ENCODE assay signal across 8 mouse cellular contexts in genomic region chr4:139129806-139130700, GRCm38 (mm10). TPM values are rescaled to one million over a fixed set of nuclear protein-coding genes. Genes with fewer than 3 reads are reported as not detected.
A peak's percentile ranks its signal among the peaks of the same experiment; 100 is the strongest.
DNase-seq lines count a peak whose midpoint lies in the region; ATAC-seq and TF ChIP-seq lines count a peak whose summit lies in the region.

No protein-coding gene starts in this region.

- no peak for TF ChIP-seq EP300 in CH12.LX (IDR thresholded peaks at IDR 0.05; ENCODE audit: low read length)

- peak overlapping the region; percentile 80 for H3K9ac ChIP-seq in CH12.LX (ENCODE audit: insufficient read depth, low read depth)
- peak overlapping the region; percentile 87 for H3K9ac ChIP-seq in heart, embryonic 11.5 days (ENCODE audit: low read depth, low read length)
- H3K9ac ChIP-seq in lung, embryonic 16.5 days (ENCODE audit: low read length), result peak overlapping the region; percentile 98

- H3K9me3 ChIP-seq in CH12.LX (replicated peaks; ENCODE audit: low read length), result peaks cover 10% of the 10 kb centered on the region
- 0 out of 2 replicates have a peak, but pooled peaks cover 4% of the 10 kb centered on the region for H3K9me3 ChIP-seq in heart, embryonic 11.5 days (replicated peaks; ENCODE audit: control insufficient read depth, low read length)
- H3K9me3 ChIP-seq in lung, embryonic 16.5 days (ENCODE audit: control insufficient read depth, low read length), result 0 out of 2 replicates have a peak, but pooled peaks cover 6% of the 10 kb centered on the region

- no peak; the same call in 1 of the 2 replicates for ATAC-seq in cerebellum, adult (ENCODE audit: insufficient number of reproducible peaks, low FRiP score, low TSS enrichment)
- ATAC-seq in heart, embryonic 11.5 days (replicated peaks; ENCODE audit: insufficient number of reproducible peaks, low FRiP score, low TSS enrichment), result no peak; the same call in 1 of the 2 replicates
- peak; percentile 45 for ATAC-seq in lung, embryonic 16.5 days (ENCODE audit: low read depth)

- peaks cover 3 to 20% of the 10 kb centered on the region in 2 experiments for H3K36me3 ChIP-seq in CH12.LX (replicated peaks in 1 of 2; ENCODE audit: control insufficient read depth in 1 of 2, insufficient read depth in 1 of 2, low read length in 1 of 2)
- H3K36me3 ChIP-seq in heart, embryonic 11.5 days (ENCODE audit: control insufficient read depth, insufficient read depth, low read length), result peaks cover 5% of the 10 kb centered on the region; the same call in 1 of the 2 replicates
- H3K36me3 ChIP-seq in lung, embryonic 16.5 days (ENCODE audit: control insufficient read depth, insufficient read depth, low read length), result peaks cover 5% of the 10 kb centered on the region; the same call in 1 of the 2 replicates
- no peaks in the 10 kb centered on the region for H3K36me3 ChIP-seq in small intestine, adult 2 months (ENCODE audit: control insufficient read depth, insufficient read depth, low read length)

- TF ChIP-seq POLR2A in cerebellum, adult 2 months (IDR thresholded peaks at IDR 0.05; ENCODE audit: borderline replicate concordance, insufficient read depth, low read length), result no peak
- TF ChIP-seq POLR2A in CH12.LX (IDR thresholded peaks at IDR 0.05; ENCODE audit: low read depth, low read length), result no peak
- no peak for TF ChIP-seq POLR2A in cortical plate, adult 2 months (IDR thresholded peaks at IDR 0.05; ENCODE audit: extremely low read depth, insufficient read depth, low read length)
- TF ChIP-seq POLR2A in small intestine, adult 2 months (IDR thresholded peaks at IDR 0.05; ENCODE audit: low read depth, low read length), result no peak

- no peaks in the 10 kb centered on the region for H3K27me3 ChIP-seq in cerebellum, adult 2 months (ENCODE audit: control insufficient read depth, insufficient read depth, low read length)
- no peaks in the 10 kb centered on the region for H3K27me3 ChIP-seq in CH12.LX (replicated peaks)
- no peaks in the 10 kb centered on the region for H3K27me3 ChIP-seq in heart, embryonic 11.5 days (ENCODE audit: control insufficient read depth, insufficient read depth, low read length)
- H3K27me3 ChIP-seq in lung, embryonic 16.5 days (ENCODE audit: control insufficient read depth, insufficient read depth, low read depth, low read length), result no peaks in the 10 kb centered on the region
- H3K27me3 ChIP-seq in small intestine, adult 2 months (ENCODE audit: control insufficient read depth, insufficient read depth, low read length), result no peaks in the 10 kb centered on the region

- dilution Hi-C loops in CH12.LX (cut with MboI; ENCODE audit: extremely low pct_ligation_motif_present, extremely low pct_unique_long_range_greater_than_20kb, low sequenced_read_pairs), result no loop called here

- peak overlapping the region; percentile 100 for H3K4me2 ChIP-seq in CH12.LX (ENCODE audit: insufficient read depth, low read depth, poor library complexity, severe bottlenecking)
- peak overlapping the region; percentile 66 for H3K4me2 ChIP-seq in heart, embryonic 11.5 days
- H3K4me2 ChIP-seq in lung, embryonic 16.5 days (ENCODE audit: low read depth, low read length), result peak overlapping the region; percentile 88

- peak overlapping the region; percentile 87 for H3K27ac ChIP-seq in cerebellum, adult 2 months (ENCODE audit: insufficient read depth, low read length)
- peak overlapping the region; percentile 62 for H3K27ac ChIP-seq in CH12.LX (ENCODE audit: insufficient read depth, low read depth)
- H3K27ac ChIP-seq in cortical plate, adult 2 months (ENCODE audit: insufficient read depth, low read length), result peak overlapping the region; percentile 91
- H3K27ac ChIP-seq in heart, embryonic 11.5 days (ENCODE audit: low read depth, low read length), result peak overlapping the region; percentile 90
- H3K27ac ChIP-seq in lung, embryonic 16.5 days (ENCODE audit: low read length), result peak overlapping the region; percentile 89
- peak overlapping the region; percentile 83 for H3K27ac ChIP-seq in small intestine, adult 2 months (ENCODE audit: insufficient read depth, low read depth, low read length)

- H3K4me1 ChIP-seq in cerebellum, adult 2 months (ENCODE audit: control insufficient read depth, insufficient read depth, low read length), result peaks cover 7% of the 10 kb centered on the region
- H3K4me1 ChIP-seq in CH12.LX (ENCODE audit: control insufficient read depth in 1 of 2, insufficient read depth in 2 of 2), result peaks cover 9 to 43% of the 10 kb centered on the region in 2 experiments
- H3K4me1 ChIP-seq in cortical plate, adult 2 months (ENCODE audit: control insufficient read depth, insufficient read depth, low read length), result peaks cover 5% of the 10 kb centered on the region
- peaks cover 15% of the 10 kb centered on the region for H3K4me1 ChIP-seq in heart, embryonic 11.5 days (ENCODE audit: control insufficient read depth, insufficient read depth, low read length)
- peaks cover 12% of the 10 kb centered on the region for H3K4me1 ChIP-seq in lung, embryonic 16.5 days (replicated peaks; ENCODE audit: control insufficient read depth, insufficient read depth, low read length)
- H3K4me1 ChIP-seq in small intestine, adult 2 months (ENCODE audit: control insufficient read depth, insufficient read depth, insufficient read length, low read length), result peaks cover 3% of the 10 kb centered on the region; the same call in 1 of the 2 replicates

- WGBS in cerebellum, adult 2 months, result 2% methylated on average over 57 of the region's 57 CpGs
- 3% methylated on average over 57 of the region's 57 CpGs for WGBS in heart, embryonic 11.5 days (ENCODE audit: insufficient replicate concordance)
- WGBS in lung, embryonic 16.5 days, result 2% methylated on average over 57 of the region's 57 CpGs
- WGBS in small intestine, adult 2 months, result 2% methylated on average over 57 of the region's 57 CpGs

- H3K79me2 ChIP-seq in CH12.LX (replicated peaks; ENCODE audit: control insufficient read depth, extremely low read depth, insufficient read depth, poor library complexity, severe bottlenecking), result peaks cover 57% of the 10 kb centered on the region

- peak overlapping the region; percentile 84 for H3K4me3 ChIP-seq in cerebellum, adult 2 months (replicated peaks; ENCODE audit: insufficient read depth, low read depth, low read length)
- peak overlapping the region; percentile 87 to 98 (median 97) for H3K4me3 ChIP-seq in CH12.LX (replicated peaks in 1 of 3; ENCODE audit: low read depth in 2 of 3, low read length in 2 of 3, poor library complexity in 1 of 3)
- peak overlapping the region; percentile 61 for H3K4me3 ChIP-seq in cortical plate, adult 2 months (ENCODE audit: insufficient read depth, low read length)
- H3K4me3 ChIP-seq in heart, embryonic 11.5 days (ENCODE audit: low read depth, low read length), result peak overlapping the region; percentile 81
- peak overlapping the region; percentile 97 for H3K4me3 ChIP-seq in lung, embryonic 16.5 days (ENCODE audit: low read length)
- H3K4me3 ChIP-seq in small intestine, adult 2 months (ENCODE audit: low read depth, low read length), result peak overlapping the region; percentile 91

- TF ChIP-seq CTCF in cerebellum, adult 2 months (IDR thresholded peaks at IDR 0.05; ENCODE audit: borderline replicate concordance, insufficient read depth, low read depth, low read length), result no peak
- TF ChIP-seq CTCF in CH12.LX (conservative IDR thresholded peaks at IDR 0.05 in 1 of 2, IDR thresholded peaks at IDR 0.05 in 1 of 2; ENCODE audit: low read depth in 2 of 2, low read length in 2 of 2), result no peak
- no peak for TF ChIP-seq CTCF in cortical plate, adult 2 months (IDR thresholded peaks at IDR 0.05; ENCODE audit: extremely low read depth, insufficient read depth, low read length)
- TF ChIP-seq CTCF in small intestine, adult 2 months (IDR thresholded peaks at IDR 0.05; ENCODE audit: extremely low read depth, insufficient read length, insufficient replicate concordance, low read depth, low read length), result no peak

- in situ Hi-C loops in CH12.LX (cut with MboI; ENCODE audit: low pct_ligation_motif_present, low pct_unique_long_range_greater_than_20kb, low sequenced_read_pairs), result loop anchor here (5.0 kb wide), 1 partner anchor 43 kb away; no protein-coding TSS in a partner anchor

- DNase-seq in cerebellum, adult 2 months, result peak in 1 of 2 experiments; percentile 48
- DNase-seq in CH12.LX (ENCODE audit: extremely low read depth), result peak; percentile 71
- peak; percentile 69 for DNase-seq in kidney, postnatal 10 days

- TF ChIP-seq RAD21 in CH12.LX (IDR thresholded peaks at IDR 0.05; ENCODE audit: low read depth, low read length), result no peak

TF ChIP-seq in CH12.LX, 34 proteins besides CTCF, POLR2A, EP300 and RAD21 (continues in another document):
- TF ChIP-seq UBTF (IDR thresholded peaks at IDR 0.05; ENCODE audit: low read depth, low read length), result peak; percentile 89
- TF ChIP-seq MAZ (IDR thresholded peaks at IDR 0.05; ENCODE audit: low read depth, low read length), result no peak
- TF ChIP-seq USF2 (conservative IDR thresholded peaks at IDR 0.05; ENCODE audit: low read depth, low read length), result no peak

RNA-seq across cellular contexts. Expression of gene Minos1, which starts 0.9 kb away (rescaled TPM):
- 212 and 218 TPM in 2 replicates for polyA plus RNA-seq in cerebellum, adult 2 months (2012; rRNA removed)
- total RNA-seq in CH12.LX (2012; rRNA removed), result 139 and 151 TPM in 2 replicates
- total RNA-seq in CH12.LX (2014; rRNA removed), result 36.8 and 39.2 TPM in 2 replicates
- 410 and 418 TPM in 2 replicates for polyA plus RNA-seq in CH12.LX (2012; ENCODE audit: insufficient read length, low read depth)
- 180 and 195 TPM in 2 replicates for polyA plus RNA-seq in cortical plate, adult 2 months (2012; rRNA removed)
- polyA plus RNA-seq in heart, embryonic 11.5 days (2014; fragmentation: Nextera tagmentation; extraction: Ambion mirVana), result 649 and 675 TPM in 2 replicates
- 548 and 571 TPM in 2 replicates for polyA plus RNA-seq in lung, embryonic 16.5 days (2015; fragmentation: Nextera tagmentation; extraction: Ambion mirVana)
- 15.4 and 29.4 TPM in 2 replicates for polyA plus RNA-seq in small intestine, adult 2 months (2012; rRNA removed)

RNA-seq across cellular contexts. Expression of gene Nbl1, which starts 37.3 kb away (rescaled TPM):
- 55.0 and 63.1 TPM in 2 replicates for polyA plus RNA-seq in cerebellum, adult 2 months (2012; rRNA removed)
- total RNA-seq in CH12.LX (2012; rRNA removed) (0.55 and 0.89 TPM in 2 replicates), CH12.LX (2014; rRNA removed) (1.4 and 1.5 TPM in 2 replicates)
- 2.0 and 3.3 TPM in 2 replicates for polyA plus RNA-seq in CH12.LX (2012; ENCODE audit: insufficient read length, low read depth)
- 81.1 and 82.4 TPM in 2 replicates for polyA plus RNA-seq in cortical plate, adult 2 months (2012; rRNA removed)
- 6.3 and 7.2 TPM in 2 replicates for polyA plus RNA-seq in heart, embryonic 11.5 days (2014; fragmentation: Nextera tagmentation; extraction: Ambion mirVana)
- 57.4 and 70.9 TPM in 2 replicates for polyA plus RNA-seq in lung, embryonic 16.5 days (2015; fragmentation: Nextera tagmentation; extraction: Ambion mirVana)
- 72.9 and 160 TPM in 2 replicates for polyA plus RNA-seq in small intestine, adult 2 months (2012; rRNA removed)

RNA-seq across cellular contexts. Expression of gene Htr6, which starts 54.7 kb away (rescaled TPM):
- polyA plus RNA-seq in cerebellum, adult 2 months (2012; rRNA removed), result 1.1 and 1.2 TPM in 2 replicates
- total RNA-seq in CH12.LX (2012; rRNA removed) (not detected in 2 replicates), CH12.LX (2014; rRNA removed) (not detected in 2 replicates)
- not detected in 2 replicates for polyA plus RNA-seq in CH12.LX (2012; ENCODE audit: insufficient read length, low read depth)
- polyA plus RNA-seq in cortical plate, adult 2 months (2012; rRNA removed), result 7.4 and 7.5 TPM in 2 replicates
- polyA plus RNA-seq in heart, embryonic 11.5 days (2014; fragmentation: Nextera tagmentation; extraction: Ambion mirVana), result not detected in 2 replicates
- polyA plus RNA-seq in lung, embryonic 16.5 days (2015; fragmentation: Nextera tagmentation; extraction: Ambion mirVana), result not detected in 2 replicates
- polyA plus RNA-seq in small intestine, adult 2 months (2012; rRNA removed), result 0.76 and 1.8 TPM in 2 replicates
